Mouse (Mus musculus): ENCODE results near the gene Gm5475. TPM values are rescaled to one million over a fixed set of nuclear protein-coding genes. Genes with fewer than 3 reads are reported as not detected.

The Gm5475 gene
- polyA plus RNA-seq, 2 experiments from 2014 or later, result 0.33 TPM; not detected in 1

- peak; percentile 80 for ATAC-seq
Observed at GRCm38 (mm10) chr15:100414011-100414410, 7.9 kb upstream of the Gm5475 start.

DNA sequence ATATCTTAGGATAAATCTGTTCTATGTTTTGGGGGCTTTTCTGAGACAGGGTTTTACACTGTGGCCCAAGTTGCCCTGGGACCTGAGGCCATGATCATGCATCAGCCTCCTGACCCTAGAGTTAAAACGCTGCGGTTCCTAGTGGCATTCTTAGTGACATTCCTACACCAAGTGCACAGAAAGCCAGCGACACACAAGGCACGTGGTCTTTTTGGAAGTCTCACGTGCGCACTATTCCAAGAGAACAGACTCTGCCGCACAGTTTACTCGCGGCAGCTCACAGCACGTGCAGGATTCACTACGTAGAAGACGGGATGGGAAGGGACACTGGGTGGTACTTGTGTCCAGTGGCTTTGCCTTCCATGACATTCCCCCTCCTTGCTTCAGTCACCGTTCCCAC lies 7.0 kb upstream of the Gm5475 start:
- ATAC-seq, result no peak

DNA sequence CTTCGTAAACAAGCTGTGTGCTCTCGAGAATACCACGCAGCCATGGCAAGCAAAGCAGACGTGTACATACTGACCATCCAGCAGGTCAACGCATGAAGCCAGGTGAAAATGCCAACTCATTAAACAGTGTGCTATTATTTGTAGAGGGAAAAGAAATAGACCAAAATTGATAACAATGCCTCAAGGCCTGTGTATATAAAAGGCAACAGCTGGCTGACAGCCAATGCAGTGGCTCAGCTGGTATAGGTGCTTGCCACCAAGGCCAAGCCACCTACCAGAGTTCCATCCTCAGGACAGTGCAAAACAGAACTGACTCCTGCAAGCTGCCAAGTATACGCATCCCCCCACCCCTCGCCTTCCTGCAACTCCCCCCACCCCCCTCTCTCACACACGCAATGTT lies 6.3 kb upstream of the Gm5475 start:
- ATAC-seq, result no peak

DNA sequence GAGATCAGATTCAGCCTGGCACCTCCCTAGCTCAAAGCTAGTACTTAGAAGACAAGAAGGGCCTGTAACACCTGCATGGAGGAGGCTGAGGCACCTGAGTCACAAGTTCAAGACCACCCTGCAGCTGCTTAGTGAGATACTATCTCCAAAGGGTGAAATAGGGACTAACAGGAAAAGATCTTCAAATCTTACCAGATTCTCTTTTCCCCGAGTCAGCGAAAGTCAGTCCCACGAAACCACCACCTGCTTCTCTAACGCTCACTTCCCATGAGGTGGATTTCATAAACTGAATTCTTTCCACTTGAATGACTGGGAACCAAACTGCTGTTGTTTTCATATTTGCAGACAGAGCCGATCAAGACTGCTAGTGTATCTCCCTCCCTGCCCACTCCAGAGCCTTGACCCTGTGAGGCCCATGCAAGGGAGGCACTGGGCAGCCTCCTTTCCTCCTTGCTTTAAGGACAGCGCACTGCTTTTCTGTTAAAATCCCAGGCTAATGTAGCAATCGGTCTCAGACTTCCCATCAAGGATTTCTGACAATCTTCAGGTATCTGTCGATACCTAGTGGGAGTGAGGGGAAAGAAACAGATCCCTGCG lies 4.0 kb upstream of the Gm5475 start:
- ATAC-seq, result no peak

GRCm38 (mm10) chr15:100419311-100419710 lies 2.6 kb upstream of the Gm5475 start:
- peak; percentile 24 for ATAC-seq

DNA sequence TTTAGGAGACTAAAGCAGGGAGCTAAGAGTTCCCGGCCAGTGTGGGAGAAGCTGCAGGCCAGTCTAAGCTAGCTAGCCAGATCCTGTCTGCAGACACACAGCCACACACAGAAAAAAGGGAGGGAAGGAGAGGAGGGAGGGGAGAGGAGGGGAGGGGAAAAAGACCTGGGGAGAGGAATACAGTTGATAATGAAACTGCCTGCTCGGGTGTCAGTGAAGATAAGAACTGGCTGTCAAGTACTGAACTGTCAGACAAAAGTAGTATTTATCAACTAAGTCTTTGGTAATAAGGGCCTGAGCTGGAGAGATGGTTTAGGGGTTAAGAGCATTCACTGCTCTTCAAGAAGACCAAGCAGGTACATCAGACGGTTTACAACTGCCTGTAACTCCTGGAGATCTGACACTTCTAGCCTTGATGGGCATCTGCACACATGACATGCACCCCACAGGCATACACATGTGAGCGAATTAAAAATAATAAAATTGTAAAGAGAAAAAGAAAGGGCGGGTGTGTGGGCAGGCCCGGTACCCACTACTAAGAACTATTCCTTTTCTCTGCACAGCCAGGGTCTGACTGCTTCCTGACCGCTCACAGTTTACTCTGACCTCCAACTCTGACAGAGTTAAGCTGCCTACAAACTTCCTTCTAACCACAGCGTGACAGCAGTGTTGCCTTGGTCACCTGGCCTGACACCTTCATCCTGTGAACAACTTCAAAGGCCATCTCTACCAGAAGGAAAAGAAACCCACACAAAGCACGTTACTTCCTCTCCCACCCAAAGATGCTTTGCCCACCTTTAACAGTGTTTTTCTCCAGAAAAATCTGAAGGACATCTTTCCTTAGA lies 1.8 kb upstream of the Gm5475 start:
- ATAC-seq, result no peak

DNA sequence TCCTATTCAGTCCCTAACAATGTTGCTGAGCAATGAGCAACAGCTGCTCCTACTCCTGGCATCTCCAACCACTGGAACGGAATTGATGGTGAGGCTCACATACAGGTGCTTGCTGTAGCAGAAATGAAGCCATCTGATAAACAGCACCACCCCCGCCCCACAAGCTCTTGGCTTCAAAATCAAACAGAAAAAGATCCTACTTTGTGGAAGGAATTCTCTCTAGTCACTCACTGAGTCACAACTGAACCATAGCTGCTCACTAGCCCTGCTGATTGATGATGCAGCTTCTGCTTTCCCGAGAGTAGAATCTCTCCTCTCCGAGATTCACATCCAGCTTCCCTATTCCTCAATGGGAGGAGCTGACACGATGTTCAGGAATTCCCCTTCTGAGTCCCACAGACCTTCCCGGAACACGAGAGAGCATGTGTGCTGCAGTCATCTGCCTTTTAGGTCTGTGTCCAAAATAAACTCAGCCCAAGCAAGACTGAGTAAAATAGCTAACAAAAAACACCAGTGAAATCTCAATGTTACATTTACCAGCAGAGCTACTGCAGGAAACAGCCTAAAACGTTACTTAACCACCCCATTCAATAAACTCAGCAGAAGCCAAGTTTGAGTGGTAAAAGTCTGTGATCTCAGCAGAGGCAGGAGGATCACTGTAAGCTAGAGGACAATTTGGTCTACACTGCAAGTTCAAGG lies 739 bp upstream of the Gm5475 start:
- no peak for ATAC-seq

GRCm38 (mm10) chr15:100422476-100422875 lies 529 bp downstream of the Gm5475 start:
- peak; percentile 9 for ATAC-seq

- peak; percentile 79 for ATAC-seq
Observed at GRCm38 (mm10) chr15:100422899-100423860, 1.2 kb downstream of the Gm5475 start.

DNA sequence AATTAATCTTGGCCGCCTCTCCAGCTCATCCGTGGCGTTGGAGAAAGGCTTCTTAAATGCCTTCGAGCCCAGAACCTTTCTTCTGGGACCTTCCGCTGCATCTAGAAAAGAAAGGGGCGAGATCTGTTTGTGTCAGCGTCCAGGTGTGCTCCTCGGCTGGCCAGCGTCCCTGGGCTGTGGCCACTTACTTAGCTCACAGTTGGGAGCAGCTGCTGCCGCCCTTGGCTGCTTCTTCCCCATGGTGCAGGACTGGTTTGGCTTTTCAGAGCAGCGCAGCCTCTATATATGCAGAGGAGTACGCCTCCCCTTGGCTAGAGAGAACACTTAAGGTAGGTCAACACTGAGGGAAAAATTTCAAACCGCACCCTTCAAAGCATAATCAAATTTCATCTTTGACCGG lies 2.0 kb downstream of the Gm5475 start:
- no peak for ATAC-seq

GRCm38 (mm10) chr15:100424396-100425122 lies 2.6 kb downstream of the Gm5475 start, which contains the start of gene Slc11a2:
Gene Slc11a2, minus strand, starts transcription at chr15:100425072.
- ATAC-seq, result peak; percentile 9

DNA sequence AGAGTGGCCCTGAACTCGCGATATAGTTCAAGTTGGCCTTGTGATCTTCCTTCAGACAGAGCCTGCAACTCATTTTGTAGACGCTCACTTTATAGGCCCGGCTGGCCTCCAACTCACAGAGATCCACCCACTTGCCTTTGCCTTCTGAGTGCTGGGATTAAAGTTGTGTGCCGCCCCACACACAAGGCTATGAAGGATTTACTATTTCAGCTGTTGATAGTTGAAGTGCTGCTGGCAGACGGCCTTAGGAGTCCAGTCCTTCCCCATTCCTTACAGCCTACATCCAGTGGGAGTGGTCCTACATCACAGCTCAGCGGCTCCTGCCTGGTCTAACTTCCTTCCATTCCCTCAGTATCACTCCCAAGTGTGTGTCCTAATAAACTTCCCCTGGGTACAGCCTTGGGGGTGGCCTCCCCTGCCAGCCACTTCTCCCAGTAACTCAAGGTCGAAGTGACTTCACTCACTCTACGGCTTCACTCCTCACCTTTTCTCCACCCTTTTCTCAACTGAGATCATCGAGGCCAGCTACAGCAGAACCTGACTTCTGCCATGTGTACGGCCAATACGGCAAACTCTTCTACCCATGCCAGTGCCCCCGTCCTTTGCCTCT lies 6.5 kb downstream of the Gm5475 start:
- ATAC-seq, result no peak

- no peak for ATAC-seq
Observed at GRCm38 (mm10) chr15:100429959-100430565, 8.1 kb downstream of the Gm5475 start.

DNA sequence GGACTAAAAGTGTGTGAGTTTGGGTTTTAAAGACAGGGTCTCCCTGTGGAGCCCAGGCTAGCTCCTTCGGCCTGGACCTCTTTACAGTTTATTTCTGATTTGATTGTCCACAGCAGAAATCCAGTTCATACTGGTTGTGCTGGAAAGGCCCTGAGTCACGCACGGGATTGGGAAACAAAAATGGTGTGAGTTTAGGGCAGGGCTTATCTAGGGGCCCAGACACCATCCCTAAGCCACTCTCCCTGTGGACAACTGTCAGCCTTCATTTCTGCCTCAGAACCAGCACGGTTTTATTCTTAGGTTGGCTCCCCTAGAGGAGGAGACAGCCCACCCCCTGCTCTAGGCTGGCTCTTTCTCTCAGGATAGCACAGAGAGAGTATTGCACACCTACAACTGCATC lies 11.3 kb downstream of the Gm5475 start:
- no peak for ATAC-seq

- ATAC-seq, result no peak
Observed at GRCm38 (mm10) chr15:100436112-100436511, 14.2 kb downstream of the Gm5475 start.

DNA sequence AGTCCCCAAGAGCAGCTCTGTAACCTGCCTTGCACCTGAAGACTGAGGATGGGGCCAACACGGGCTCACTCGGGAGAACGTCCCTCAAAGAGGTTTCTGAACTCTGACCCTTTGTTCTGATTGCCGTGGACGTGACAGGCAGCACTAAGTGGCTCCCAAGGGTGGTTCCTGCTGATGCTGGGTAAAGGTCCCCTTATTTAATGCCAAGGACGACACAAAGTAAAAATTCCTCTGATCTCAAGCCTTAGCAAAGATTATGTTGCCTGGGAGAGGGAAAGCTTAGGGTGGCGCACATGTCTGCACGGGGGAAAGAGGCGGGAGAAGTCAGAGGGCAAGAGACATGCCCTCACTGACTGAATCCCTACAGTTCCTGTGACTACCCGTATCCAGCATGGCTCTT lies 14.6 kb downstream of the Gm5475 start:
- ATAC-seq, result no peak

DNA sequence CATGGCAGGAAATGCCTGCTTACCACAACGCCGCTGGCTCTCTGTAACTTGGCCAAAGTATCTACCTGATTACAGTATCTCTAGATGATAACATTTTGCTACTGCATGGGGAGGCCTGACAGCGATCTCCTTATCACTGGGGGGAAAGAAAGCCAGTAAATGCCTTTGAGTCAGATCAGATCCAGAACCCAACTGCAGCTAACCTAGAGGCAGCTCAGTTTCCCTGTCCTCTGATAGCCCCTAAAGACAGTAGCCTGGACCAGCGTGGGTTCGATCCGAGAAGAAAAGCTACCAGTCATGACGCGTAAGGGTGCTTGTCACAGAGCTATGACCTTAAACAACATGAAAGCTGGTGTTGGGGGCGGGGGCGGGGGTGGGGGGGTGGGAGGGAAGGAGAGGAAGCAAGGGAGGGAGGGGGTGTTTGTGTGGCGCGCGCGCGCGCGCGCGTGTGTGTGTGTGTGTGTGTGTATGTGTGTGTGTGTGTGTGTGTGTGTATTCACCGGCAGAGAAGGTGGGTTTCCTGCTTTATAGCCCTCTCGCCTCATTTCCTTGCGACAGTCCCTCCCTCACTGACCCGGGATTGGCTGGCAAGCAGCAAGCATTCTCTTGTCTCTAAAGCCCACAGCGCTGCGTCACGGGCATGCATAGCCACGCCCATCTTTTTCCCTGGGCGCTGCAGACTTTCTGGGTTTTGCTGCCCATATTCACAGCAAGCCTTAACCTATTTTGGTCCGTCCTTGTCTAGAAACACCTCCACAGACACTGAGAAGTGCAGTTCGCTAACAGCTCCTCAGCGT lies 21.4 kb downstream of the Gm5475 start:
- ATAC-seq, result peak; percentile 100

DNA sequence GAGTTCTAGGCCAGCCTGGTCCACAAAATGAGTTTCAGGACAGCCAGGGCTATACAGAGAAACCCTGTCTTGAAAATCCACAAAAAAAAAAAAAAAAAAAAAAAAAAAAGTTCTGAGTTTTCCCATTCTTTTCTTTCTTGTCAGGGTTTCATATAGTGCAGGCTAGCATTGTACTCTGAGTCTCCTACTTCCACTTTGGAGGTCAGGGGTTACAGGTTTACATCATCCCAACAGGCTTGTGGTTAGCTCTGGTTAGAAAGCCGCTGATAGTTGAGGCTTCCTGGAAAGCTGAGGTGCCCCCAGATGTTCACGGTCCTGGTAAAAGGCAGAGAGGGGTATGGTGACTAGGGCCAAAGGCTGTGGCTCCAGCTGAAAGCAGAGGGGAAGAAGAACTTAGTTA lies 24.9 kb downstream of the Gm5475 start:
- no peak for ATAC-seq

GRCm38 (mm10) chr15:100448572-100448971 lies 26.6 kb downstream of the Gm5475 start:
- no peak for ATAC-seq

DNA sequence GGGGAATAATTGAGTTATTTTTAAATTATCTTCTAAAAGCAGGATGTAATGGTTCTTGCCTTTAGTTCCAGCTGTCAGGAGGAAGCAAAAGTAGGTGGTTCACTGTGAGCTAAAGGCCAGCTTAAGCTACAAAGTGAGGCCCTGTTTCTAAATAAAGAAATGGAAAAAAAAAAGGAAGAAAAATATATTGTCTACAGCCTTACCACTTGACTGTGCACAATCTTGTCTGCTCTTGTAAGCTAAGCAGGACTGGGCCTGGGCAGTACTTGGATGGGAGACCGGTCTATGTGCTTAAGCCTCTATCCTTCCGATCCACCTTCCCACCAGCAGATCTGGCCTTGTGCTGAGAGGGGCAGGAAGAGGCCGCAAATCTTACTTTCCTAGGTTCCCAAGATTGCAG lies 27.5 kb downstream of the Gm5475 start:
- no peak for ATAC-seq
